9 mouse cellular contexts compared by ENCODE assay signal in the genomic region with DNA sequence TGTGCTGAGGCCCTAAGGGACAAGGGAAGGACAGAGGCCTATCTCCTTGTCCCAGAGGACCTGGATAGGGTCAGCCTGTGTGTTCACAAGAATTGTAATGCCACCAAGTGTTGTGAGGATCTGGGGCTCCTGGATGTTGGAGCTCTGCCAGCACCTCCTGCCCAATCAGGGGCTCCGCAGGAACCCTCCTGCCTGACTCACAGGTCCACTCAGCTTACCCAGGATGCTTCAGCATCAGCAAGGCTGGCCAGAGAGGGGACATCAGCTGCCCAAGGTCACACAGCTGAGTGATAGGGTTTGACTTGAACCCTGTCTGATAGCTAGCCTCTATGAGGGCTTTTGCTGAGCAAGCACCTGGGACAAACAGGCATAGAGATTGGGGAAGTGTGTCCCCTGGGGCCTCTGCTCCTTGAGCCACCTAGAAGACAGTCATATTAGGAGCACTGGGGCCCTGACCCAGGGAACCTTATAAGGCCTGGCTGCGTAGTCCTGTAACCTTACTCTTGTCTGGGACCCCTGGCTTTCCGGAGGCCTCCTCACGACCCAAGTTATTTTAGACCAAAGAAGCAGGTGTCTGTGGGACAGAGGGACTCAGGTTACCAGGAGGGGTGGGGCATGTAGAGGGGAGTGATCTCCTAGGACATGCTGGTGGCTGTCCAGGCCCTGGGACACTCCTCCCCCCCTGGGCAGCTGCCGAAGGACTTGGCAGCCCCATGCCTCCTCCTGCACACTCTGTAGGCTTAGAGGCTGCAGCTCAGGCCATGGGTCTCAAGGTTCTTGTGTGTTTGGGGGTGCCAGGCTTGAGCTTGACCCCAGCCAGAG. TPM values are rescaled to one million over a fixed set of nuclear protein-coding genes. Genes with fewer than 3 reads are reported as not detected.
DNase-seq lines count a peak whose midpoint lies in the region; ATAC-seq and TF ChIP-seq lines count a peak whose summit lies in the region.
"Had no signal": no experiment of that assay in that cellular context is flagged by ENCODE, and none has a peak within 500 bp of the region (broad histone marks: within the 10 kb centered on the region; RNA-seq: fewer than 3 reads in every experiment).

No protein-coding gene starts in this region.

- TF ChIP-seq CTCF in olfactory bulb, adult 2 months (IDR thresholded peaks at IDR 0.05; ENCODE audit: insufficient read depth, low read depth, low read length): no peak

- WGBS in forebrain, embryonic 10.5 days: 55% methylated on average over 5 of the region's 5 CpGs
- WGBS in olfactory bulb, adult 2 months: 40% methylated on average over 5 of the region's 5 CpGs

- H3K9me3 ChIP-seq in forebrain, embryonic 10.5 days: no peaks in the 10 kb centered on the region

- TF ChIP-seq POLR2A in olfactory bulb, adult 2 months (IDR thresholded peaks at IDR 0.05; ENCODE audit: insufficient read depth, low read depth, low read length): no peak

- H3K4me3 ChIP-seq in forebrain, embryonic 10.5 days: peak overlapping the region; percentile 45; the same call in 1 of the 2 replicates
- H3K4me3 ChIP-seq in olfactory bulb, adult 2 months (ENCODE audit: insufficient read depth, low read depth, low read length): peak overlapping the region; percentile 63

- intact Hi-C loops in heart, postnatal 10 days (cut with DNase I): no loop called here
- intact Hi-C loops in left cerebral cortex, postnatal 25 days (cut with DNase I): loop anchor here (5.0 kb wide), 1 partner anchor 131 kb away; a partner anchor contains a TSS

- H3K4me1 ChIP-seq in forebrain, embryonic 10.5 days: peaks cover 79% of the 10 kb centered on the region
- peaks cover 57% of the 10 kb centered on the region for H3K4me1 ChIP-seq in olfactory bulb, adult 2 months (ENCODE audit: control insufficient read depth, insufficient read depth, low read length)

- H3K36me3 ChIP-seq in forebrain, embryonic 10.5 days (replicated peaks): no peaks in the 10 kb centered on the region

- H3K27ac ChIP-seq in forebrain, embryonic 10.5 days: peak overlapping the region; percentile 87
- peak overlapping the region; percentile 98 for H3K27ac ChIP-seq in olfactory bulb, adult 2 months (ENCODE audit: insufficient read depth, low read depth, low read length)

- no peak for ATAC-seq in megakaryocyte progenitor cell, adult 5-6 weeks (replicated peaks; ENCODE audit: poor library complexity)

- no peaks in the 10 kb centered on the region for H3K27me3 ChIP-seq in forebrain, embryonic 10.5 days (ENCODE audit: poor library complexity, severe bottlenecking)

- DNase-seq in 416B (ENCODE audit: low read depth): peak; percentile 54
- peak; percentile 85 for DNase-seq in adrenal gland, adult 2 months
- DNase-seq in forebrain, embryonic 10.5 days (ENCODE audit: extremely low spot score, low spot score): no peak
- DNase-seq in heart, postnatal 10 days: peak; percentile 87
- DNase-seq in left cerebral cortex, postnatal 25 days (ENCODE audit: low spot score in 2 of 2): peak; percentile 73 to 82
- no peak for DNase-seq in natural killer cell, adult 2 months (ENCODE audit: low spot score in 2 of 2)

RNA-seq across cellular contexts. Expression of a gene that starts 4.5 kb away (rescaled TPM):
- 10 to 100 TPM; 40.6 to 59.0 TPM for total RNA-seq in adrenal gland, adult 2 months (2021)
- 66.6 and 67.7 TPM in 2 replicates for polyA plus RNA-seq in adrenal gland, adult 2 months (2012; rRNA removed)
- 17.8 and 20.2 TPM in 2 replicates for polyA plus RNA-seq in forebrain, embryonic 10.5 days (2016; fragmentation: Nextera tagmentation; extraction: Ambion mirVana)
- 100 to 1,000 TPM; 522 to 538 TPM for total RNA-seq in heart, postnatal 10 days (2021)
- total RNA-seq in left cerebral cortex, postnatal 25 days (2021): 100 to 1,000 TPM; 157 to 159 TPM
- not detected in 2 replicates for polyA plus RNA-seq in olfactory bulb, adult 2 months (2012; ENCODE audit: insufficient read depth, insufficient read length, low replicate concordance, missing spikeins)
- 0.12 and 1.8 TPM in 2 replicates for total RNA-seq in megakaryocyte progenitor cell, adult 5-6 weeks (2015)
- 0.12 and 0.14 TPM in 2 replicates for total RNA-seq in megakaryocyte progenitor cell, adult 5-6 weeks (2017)

RNA-seq across cellular contexts. Expression of a gene that starts 20.3 kb away (rescaled TPM):
- 100 to 1,000 TPM; 100 to 128 TPM for total RNA-seq in adrenal gland, adult 2 months (2021)
- 266 and 281 TPM in 2 replicates for polyA plus RNA-seq in adrenal gland, adult 2 months (2012; rRNA removed)
- 24.5 and 24.7 TPM in 2 replicates for polyA plus RNA-seq in forebrain, embryonic 10.5 days (2016; fragmentation: Nextera tagmentation; extraction: Ambion mirVana)
- 100 to 1,000 TPM; 152 to 166 TPM for total RNA-seq in heart, postnatal 10 days (2021)
- 10 to 100 TPM; 21.9 to 25.0 TPM for total RNA-seq in left cerebral cortex, postnatal 25 days (2021)
- not detected in 2 replicates for polyA plus RNA-seq in olfactory bulb, adult 2 months (2012; ENCODE audit: insufficient read depth, insufficient read length, low replicate concordance, missing spikeins)
- 14.7 and 15.5 TPM in 2 replicates for total RNA-seq in megakaryocyte progenitor cell, adult 5-6 weeks (2015)
- total RNA-seq in megakaryocyte progenitor cell, adult 5-6 weeks (2017): 6.9 and 8.5 TPM in 2 replicates

RNA-seq across cellular contexts. Expression of a gene that starts 26.6 kb away (rescaled TPM):
- 10 to 100 TPM; 55.2 to 55.6 TPM for total RNA-seq in adrenal gland, adult 2 months (2021)
- 115 and 122 TPM in 2 replicates for polyA plus RNA-seq in adrenal gland, adult 2 months (2012; rRNA removed)
- polyA plus RNA-seq in forebrain, embryonic 10.5 days (2016; fragmentation: Nextera tagmentation; extraction: Ambion mirVana): 13.3 and 13.8 TPM in 2 replicates
- 100 to 1,000 TPM in 1 of 2 experiments, 10 to 100 TPM in 1; 87.9 to 103 TPM for total RNA-seq in heart, postnatal 10 days (2021)
- total RNA-seq in left cerebral cortex, postnatal 25 days (2021): 100 to 1,000 TPM; 112 to 117 TPM
- not detected in 2 replicates for polyA plus RNA-seq in olfactory bulb, adult 2 months (2012; ENCODE audit: insufficient read depth, insufficient read length, low replicate concordance, missing spikeins)
- total RNA-seq in megakaryocyte progenitor cell, adult 5-6 weeks (2015): 7.9 and 9.4 TPM in 2 replicates
- total RNA-seq in megakaryocyte progenitor cell, adult 5-6 weeks (2017): 19.0 and 24.4 TPM in 2 replicates

RNA-seq across cellular contexts. Expression of a gene that starts 39.2 kb away (rescaled TPM):
- total RNA-seq in adrenal gland, adult 2 months (2021): 10 to 100 TPM in 1 of 2 experiments, 1 to 10 TPM in 1; 5.6 to 14.5 TPM
- 15.4 and 18.5 TPM in 2 replicates for polyA plus RNA-seq in adrenal gland, adult 2 months (2012; rRNA removed)
- 15.7 and 17.6 TPM in 2 replicates for polyA plus RNA-seq in forebrain, embryonic 10.5 days (2016; fragmentation: Nextera tagmentation; extraction: Ambion mirVana)
- total RNA-seq in heart, postnatal 10 days (2021): 10 to 100 TPM; 29.3 to 31.8 TPM
- 10 to 100 TPM; 40.1 to 41.1 TPM for total RNA-seq in left cerebral cortex, postnatal 25 days (2021)
- not detected in 2 replicates for polyA plus RNA-seq in olfactory bulb, adult 2 months (2012; ENCODE audit: insufficient read depth, insufficient read length, low replicate concordance, missing spikeins)
- 26.2 and 33.1 TPM in 2 replicates for total RNA-seq in megakaryocyte progenitor cell, adult 5-6 weeks (2015)
- 38.7 and 40.4 TPM in 2 replicates for total RNA-seq in megakaryocyte progenitor cell, adult 5-6 weeks (2017)

RNA-seq across cellular contexts. Expression of a gene that starts 50.6 kb away (rescaled TPM):
- not detected for total RNA-seq in adrenal gland, adult 2 months (2021)
- not detected in 2 replicates for polyA plus RNA-seq in adrenal gland, adult 2 months (2012; rRNA removed)
- 0.19 and 0.30 TPM in 2 replicates for polyA plus RNA-seq in forebrain, embryonic 10.5 days (2016; fragmentation: Nextera tagmentation; extraction: Ambion mirVana)
- not detected for total RNA-seq in heart, postnatal 10 days (2021)
- total RNA-seq in left cerebral cortex, postnatal 25 days (2021): under 1 TPM; 0.80 to 0.94 TPM
- polyA plus RNA-seq in olfactory bulb, adult 2 months (2012; ENCODE audit: insufficient read depth, insufficient read length, low replicate concordance, missing spikeins): not detected in 2 replicates
- not detected in 2 replicates for total RNA-seq in megakaryocyte progenitor cell, adult 5-6 weeks (2015)
- not detected in 2 replicates for total RNA-seq in megakaryocyte progenitor cell, adult 5-6 weeks (2017)
- total RNA-seq: liver, adult 2 months had no signal
- polyA plus RNA-seq: liver, adult 2 months had no signal

Comparison
In these comparisons a context has a peak if more than half of its experiments do, and no peak if none do; other contexts are left out.
1. DNase-seq: peak in 416B (single experiment), adrenal gland, adult 2 months (single experiment), heart, postnatal 10 days (2 of 2) and left cerebral cortex, postnatal 25 days (2 of 2); none in forebrain, embryonic 10.5 days (single experiment) and natural killer cell, adult 2 months (0 of 2).
2. RNA of a gene that starts 4.5 kb away (total RNA-seq): 522 to 538 TPM in heart, postnatal 10 days, 157 to 159 TPM in left cerebral cortex, postnatal 25 days and 40.6 to 59.0 TPM in adrenal gland, adult 2 months; 0.12 to 1.8 TPM in megakaryocyte progenitor cell, adult 5-6 weeks; every median in the first group is over 10 times any median in the second.